Mouse (Mus musculus): ENCODE results near the gene 2300002M23Rik.
A peak's percentile ranks its signal among the peaks of the same experiment; 100 is the strongest.

The 2300002M23Rik gene

DNA sequence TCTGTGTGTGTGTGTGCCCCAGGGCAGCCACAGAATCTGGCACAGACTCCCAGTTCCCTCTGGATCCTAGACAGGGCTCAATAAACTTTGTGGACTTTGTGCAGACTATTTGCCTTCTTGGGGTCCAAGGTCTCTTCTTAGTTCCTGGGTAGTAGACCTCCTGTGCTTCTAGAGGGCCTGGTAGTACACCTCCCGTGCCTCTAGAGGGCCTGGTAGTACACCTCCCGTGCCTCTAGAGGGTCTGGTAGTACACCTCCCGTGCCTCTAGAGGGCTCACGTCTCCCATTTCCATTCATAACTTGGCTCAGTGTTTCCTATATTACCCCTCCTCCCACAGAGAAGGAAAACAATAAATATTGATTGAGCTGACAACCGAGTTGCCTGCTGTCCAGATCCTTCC, 10.4 kb upstream of the 2300002M23Rik start:
- DNase-seq = peak; percentile 53

DNA sequence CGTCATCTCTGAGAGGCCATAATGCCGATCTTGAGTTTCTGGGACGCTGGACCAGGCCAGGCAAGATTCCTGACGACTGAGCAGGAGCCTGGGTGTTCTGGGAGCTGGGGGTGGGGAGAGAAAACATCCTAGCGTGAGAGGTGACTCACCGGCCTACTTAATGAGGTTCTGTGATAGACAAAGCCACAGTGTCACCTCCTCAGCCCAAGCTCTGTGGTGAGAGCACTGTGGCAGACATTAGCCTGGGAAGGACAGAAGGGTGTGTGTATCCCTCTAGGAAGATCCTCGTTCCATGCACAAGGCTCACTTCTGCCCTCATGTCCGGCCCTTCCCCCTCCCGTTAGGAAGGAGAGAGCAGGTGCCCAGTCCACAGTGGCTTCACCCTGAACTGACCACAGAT, 9.9 kb upstream of the 2300002M23Rik start:
- DNase-seq = no peak

DNA sequence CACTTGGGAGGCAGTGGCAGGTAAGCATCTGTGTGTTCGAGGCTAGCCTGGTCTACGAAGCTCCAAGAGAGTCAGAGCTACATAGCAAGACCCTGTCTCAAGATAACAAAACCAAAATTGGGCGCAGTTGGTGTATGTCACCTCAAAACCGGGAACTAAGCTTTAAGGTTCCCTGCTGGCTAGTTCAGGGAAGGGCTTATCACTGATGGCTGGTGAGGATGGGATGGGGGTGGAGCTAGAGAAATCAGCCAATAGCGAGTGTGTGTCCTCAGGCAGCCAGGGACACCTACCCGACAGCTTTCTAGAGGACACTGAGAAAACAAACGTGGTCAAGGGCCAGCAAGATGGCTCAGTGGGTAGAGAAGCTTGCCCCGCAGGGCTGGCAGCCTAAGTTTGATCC, 9.0 kb upstream of the 2300002M23Rik start:
- no peak for DNase-seq

DNA sequence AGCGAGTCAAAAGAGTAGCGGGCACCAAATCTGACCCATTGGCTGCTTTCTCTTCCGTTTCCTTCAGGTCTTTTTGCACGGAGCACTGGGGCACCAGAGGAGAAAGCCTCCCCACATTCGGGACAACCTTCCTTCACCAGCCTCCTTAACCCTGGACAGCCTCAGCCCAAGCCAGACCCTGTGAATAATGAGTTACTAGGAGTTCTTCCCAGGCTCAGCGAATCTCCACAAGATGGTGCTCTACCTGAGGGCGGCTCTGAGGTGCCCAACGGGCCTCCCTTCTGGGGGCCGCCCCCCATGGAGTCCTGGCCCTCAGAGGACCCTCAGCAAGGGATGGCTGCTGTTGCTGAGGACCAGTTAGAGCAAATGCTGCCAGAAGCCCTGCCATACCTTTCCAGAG, 517 bp downstream of the 2300002M23Rik start:
- no peak for DNase-seq

DNA sequence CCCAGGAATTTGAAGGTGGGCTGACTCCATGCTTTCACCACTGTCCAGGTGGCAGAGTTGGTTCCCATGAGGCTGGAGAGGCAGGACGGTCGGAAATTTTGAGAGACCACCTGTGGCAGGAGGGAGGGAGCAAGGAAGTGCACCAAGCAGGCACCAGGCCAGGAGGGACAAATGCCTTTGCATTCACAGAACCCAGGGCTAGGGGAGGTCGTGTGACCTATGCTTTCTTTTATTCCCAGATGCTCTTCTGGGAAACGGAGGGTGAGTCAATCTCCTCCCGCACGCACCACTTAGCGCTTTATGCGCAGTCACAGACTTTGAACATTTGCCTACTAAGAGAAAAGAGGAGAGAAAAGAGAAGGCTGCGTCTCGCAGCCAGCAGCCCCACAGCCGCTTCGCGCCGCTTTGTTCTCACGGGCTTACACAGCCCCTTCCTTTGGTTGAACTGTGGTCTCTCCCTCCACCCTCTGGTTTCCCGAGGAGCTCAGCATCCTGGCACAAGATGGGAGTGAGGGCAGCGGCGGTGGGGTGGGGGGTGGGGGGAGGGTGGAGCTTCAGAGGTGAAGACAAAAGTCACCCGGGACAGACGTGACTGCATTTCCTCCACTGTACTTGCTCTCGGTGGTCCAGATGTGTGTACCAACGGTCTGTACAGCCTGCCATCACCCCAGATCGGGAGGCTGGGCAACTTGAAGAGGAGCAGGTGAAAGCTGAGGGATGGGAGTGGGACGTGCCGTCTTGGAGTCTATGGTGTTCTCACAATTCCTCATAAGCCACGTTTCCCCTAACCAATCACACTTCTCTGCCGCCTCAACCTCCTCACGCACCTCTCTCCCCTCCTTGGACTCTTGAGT, 2.1 kb downstream of the 2300002M23Rik start:
- DNase-seq = no peak

DNA sequence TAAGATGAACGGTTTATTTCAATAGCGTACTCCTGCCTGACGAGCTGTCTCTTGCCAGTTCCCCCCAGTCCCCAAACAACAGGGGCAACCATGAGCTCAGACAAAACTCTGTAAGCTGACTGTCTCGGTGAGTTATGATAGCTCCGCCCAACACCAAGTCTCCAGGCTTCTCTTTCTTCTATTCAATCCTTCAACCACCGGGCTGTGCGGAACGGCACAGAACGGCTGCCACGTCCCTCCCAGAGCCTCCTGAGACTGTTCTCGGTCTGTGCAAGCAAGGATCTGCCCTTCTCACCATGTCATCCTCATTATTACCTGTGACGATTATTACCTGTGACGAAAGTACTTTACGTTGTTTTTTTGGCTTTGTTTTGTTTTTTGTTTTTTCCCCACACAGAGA, 3.6 kb downstream of the 2300002M23Rik start:
- DNase-seq = no peak

DNA sequence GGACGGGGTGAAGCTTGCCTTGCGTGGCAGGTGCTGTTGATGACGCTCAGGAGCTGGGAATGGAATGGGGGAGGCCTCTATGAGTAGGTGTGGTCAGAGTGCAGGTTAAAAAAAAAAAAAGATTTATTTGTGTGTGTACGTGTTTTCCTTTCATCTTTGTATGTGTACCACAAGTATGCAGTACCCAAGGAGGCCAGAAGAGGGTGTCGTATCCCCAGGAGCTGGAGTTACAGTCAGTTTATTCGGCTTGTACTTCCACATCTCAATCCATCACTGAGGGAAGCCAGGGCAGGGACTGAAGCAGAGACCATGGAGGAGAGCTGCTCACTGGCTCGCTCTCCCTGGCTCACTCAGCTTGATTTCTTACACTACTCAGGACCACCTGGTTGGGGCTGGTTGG, 4.2 kb downstream of the 2300002M23Rik start:
- no peak for DNase-seq

DNA sequence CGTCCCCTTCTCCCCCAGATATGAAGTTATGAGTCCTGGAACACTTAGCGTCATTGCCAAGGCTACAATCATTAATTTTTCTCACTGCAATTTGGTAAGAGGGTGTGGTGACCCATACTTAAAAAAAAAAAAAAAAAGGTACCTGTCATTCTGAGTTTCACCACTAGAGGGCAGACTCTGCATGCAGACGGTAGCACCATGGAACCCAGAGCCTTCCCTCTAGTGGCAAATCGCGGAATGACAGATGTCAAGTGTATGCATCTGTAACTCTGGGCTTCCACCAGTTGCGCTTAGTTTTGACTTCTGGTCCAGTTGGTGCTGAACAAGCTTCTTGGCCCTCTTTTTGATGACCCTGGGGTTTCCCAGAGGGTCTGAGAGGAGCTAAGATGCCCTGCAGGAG, 11.0 kb downstream of the 2300002M23Rik start:
- peak; percentile 81 for DNase-seq

DNA sequence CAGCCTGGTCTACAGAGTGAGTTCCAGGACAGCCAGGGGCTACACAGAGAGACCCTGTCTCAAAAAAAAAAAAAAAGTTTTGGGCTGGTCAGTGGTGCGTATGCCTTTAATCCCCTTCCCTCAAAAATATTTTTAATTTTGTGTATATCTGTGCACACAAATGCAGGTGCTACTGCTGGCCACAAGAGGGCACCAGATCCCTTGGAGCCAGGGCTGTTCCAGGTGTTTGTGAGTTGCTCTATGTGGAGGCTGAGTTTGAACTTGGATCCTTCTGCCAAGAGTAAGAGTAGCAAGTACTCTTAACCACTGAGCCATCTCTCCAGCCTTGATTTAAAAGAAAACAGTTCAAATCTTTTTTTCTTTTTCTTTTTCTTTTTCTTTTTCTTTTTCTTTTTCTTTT, 15.7 kb downstream of the 2300002M23Rik start:
- DNase-seq = no peak

DNA sequence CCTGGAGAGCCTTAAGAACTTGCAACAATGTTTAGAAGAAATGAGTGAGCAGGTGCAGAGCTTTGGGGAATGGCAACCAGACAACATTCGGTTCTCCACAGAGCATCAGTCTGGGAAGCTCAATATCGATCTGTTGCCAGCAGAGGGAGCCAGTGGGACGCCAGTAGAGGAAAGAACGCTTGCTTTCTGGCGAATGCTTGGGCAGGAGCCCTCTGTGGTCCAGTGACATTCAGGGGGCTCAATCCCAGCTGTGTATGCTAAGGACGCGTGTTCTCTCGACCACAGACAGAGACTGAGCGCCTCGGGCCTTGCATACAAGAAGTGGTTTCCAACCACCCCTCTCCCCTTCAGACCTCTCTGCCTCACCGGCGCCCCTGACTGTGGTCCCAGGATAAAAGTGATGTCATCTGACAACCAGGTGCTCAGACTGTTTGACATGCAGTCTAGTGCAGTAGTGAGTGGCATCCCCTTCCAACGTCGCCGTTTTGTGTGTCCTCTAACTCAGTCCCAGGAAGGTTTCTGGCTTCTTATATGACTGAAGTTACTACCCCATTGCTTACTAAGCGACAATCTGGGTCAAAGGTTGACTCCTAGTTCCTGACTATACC, 17.2 kb downstream of the 2300002M23Rik start:
- DNase-seq = peak; percentile 90

DNA sequence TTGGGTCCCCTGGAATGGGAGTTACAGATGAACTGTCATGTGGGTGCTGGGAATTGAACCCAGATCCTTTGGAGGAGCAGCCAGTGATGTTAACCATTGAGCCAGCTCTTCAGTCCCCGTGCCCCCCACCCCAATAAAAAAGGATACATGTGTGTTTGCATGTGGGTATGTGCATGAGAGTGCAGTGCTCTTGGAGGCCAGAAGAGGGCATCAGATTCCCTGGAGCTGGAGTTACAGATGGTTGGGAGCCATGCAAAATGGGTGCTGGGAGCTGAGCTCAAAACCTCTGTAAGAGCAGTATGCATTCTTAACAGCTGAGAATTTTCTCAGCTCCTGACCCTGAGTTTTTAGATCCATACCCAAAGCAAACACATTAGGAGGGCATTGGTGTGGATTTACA, 20.0 kb downstream of the 2300002M23Rik start:
- no peak for DNase-seq

DNA sequence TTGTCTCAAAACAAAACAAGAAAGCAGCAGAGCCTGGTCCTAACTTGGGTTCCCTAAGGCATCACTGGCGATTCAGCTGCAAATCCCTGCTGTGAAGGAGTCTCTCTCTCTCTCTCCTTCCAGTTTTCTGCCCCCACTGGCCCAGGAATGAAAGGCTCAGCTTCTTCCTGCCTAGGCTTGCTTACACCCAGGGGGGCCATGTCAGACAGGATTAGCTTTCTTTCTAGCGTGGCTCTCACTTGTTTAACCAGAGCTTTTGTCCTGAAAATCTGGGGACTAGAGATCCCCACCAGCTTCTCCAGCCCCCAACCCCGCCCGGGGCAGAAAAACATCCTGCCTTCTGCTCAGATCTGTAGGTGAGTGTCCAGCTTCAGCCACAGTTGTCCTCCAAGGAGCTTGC, 21.1 kb downstream of the 2300002M23Rik start:
- no peak for DNase-seq

DNA sequence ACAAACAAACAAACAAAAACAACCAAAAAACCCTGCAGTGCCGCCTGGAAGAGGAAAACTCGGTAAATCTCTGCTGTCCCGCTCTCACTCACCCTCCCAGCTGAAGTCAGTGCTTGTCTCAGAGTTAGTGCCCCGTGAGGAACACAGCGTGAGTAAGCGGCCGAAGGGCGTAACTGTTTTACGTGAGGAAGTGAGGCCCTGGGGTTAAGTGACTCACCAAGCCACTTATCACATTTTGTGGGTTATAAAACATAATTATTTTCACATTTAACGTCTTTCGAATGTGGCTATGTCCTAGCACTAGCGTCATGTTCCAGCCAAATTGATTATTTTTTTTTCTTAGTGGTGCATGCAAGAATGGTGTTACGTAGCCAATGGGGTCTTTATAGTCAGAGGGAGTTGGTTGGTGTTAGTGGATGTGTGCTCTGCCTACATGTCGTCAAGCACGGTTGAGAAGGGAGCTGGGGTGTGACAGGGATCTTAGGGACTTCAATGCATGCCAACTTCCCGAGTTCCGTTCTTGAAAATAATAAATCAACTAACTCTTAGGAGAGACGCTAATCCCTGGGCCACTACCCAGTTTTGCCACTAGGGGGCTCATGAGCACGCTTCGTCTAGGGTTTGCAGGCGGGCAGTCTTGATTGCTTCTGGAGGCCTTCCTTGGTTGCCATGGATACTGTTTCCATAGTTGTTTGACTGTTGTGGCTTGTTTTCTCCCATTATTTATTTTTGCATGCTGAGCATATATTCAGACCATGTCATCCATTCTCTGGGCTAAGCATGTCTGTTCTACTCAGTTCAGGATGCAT, 23.4 kb downstream of the 2300002M23Rik start:
- peak; percentile 86 for DNase-seq

DNA sequence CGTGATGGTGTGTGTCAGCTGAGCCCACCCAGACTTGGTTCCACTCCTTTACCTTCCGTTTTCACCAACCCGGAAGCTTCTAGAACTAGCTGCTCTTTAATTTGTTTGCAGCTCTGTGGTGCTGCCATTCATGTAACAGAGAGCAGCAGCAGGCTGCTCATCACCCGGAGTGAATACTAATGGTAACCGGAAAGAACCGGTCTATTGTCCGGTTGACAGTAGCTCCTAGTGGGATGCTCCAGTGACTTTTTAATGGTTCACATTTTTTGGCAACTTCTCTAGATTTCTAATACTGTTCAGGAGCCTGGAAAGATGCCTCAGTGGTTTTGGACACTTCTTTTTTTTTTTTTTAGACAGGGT, 23.9 kb downstream of the 2300002M23Rik start:
- DNase-seq = no peak

DNA sequence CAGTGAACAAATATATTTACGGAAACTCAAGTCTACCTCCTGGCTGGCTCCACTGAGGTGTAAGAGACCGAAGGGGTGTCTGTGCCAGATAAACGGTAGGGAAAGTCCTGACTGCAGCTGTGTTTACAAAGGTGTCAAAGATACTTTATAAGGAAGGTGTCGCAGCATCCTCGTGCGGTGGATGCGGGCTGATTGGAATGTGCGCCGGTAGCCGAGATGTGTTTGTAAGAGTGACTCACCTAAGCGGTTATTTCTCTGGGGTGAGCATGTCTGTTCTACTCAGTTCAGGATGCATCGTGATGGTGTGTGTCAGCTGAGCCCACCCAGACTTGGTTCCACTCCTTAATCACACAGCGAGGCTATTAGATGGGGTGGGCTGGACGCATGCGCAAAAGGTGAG, 24.5 kb downstream of the 2300002M23Rik start:
- DNase-seq = no peak

DNA sequence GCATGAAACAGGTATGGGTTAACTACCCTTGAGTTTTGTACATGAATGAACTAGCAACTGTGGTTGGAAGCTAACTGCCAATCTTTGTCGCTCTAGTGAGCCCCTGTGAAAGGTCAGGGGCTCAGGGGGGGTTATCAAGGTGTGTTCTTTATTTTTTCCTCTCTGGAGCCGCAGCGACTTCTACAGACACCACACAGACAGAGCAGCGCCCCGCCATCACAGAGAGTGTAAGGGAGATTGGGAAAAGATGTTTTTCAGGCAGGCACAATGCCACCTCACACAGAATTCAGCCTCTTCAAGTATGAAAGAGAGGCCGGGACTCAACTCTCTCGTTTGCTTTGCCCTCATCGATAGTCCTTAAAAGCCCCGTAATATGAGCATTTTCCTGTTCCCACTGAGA, 24.9 kb downstream of the 2300002M23Rik start:
- DNase-seq = no peak

DNA sequence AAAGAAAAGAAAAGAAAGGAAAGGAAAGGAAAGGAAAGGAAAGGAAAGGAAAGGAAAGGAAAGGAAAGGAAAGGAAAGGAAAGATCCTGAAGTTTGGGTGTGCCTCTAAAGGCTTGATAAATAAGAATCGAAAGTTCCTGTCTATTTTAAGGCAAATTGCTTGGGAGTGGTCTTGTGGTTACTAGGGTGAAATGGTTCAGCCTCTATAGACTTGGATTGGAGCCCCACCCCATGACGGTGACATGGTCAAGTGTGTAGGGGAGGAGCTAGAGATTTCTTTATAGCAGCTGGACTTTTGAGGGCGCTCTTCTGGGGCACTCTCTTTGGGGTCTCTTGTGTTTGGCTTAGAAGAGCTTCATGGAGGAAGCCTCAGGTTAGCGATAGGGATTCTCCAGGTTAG, 26.5 kb downstream of the 2300002M23Rik start:
- DNase-seq = no peak

DNA sequence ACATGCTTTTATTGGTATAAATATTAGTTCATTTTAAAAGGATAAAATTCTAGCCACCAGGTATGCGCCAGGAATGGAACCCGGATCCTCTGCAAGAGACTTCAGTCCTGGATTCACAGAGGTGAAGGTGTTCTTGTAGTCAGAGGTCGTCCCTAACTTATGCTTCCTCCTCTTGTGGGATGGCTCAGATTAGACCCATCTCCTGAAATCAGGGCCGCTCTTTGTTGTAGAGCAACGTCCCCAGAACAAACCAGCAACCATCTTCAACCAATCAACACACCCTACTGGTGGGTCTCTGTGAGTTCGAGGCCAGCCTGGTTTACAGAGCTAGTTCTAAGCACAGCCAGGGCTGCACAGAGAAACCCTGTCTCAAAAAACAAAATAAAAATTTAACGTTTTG, 27.2 kb downstream of the 2300002M23Rik start:
- DNase-seq = no peak

DNA sequence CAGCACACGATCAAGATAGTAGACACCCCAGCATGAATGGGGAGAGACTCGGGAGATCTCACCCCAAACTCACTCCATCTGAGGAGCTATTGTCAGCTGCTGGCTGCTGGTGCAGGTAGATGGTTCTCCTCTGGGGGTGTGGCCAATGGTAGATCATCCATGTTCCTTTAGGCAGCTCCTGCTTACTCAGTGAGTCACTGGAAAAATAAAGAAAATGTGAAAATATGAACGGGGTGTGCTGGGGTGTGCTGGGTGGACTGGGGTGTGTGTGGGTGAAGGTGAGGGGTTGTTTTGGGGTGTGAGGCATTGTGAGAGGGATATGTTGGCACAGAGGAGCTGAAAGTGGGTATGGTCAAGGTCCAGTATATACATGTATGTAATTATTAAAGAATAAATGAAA, 30.1 kb downstream of the 2300002M23Rik start:
- DNase-seq = no peak

DNA sequence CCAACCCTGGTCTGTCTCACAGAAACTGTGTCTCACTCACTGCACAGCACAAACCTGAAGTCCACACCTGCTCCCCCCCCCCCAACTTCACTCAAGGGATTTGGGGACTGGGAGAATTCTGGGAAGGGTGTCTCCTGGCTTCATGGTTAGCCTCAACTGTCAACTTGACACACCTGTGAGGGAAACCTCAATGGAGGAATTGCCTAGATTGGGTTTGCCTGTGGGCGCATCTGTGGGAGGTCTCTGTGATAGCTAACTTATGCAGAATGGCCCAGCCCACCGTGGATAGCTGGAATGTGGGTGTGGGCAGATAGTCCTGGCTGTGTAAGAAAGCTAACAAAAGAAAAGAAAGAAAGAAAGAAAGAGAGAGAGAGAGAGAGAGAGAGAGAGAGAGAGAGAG, 34.0 kb downstream of the 2300002M23Rik start, which contains the start of gene Sfta2:
Sfta2 (plus strand) TSS at position 301 of the 400 bp plus-strand sequence.
- DNase-seq = no peak

DNA sequence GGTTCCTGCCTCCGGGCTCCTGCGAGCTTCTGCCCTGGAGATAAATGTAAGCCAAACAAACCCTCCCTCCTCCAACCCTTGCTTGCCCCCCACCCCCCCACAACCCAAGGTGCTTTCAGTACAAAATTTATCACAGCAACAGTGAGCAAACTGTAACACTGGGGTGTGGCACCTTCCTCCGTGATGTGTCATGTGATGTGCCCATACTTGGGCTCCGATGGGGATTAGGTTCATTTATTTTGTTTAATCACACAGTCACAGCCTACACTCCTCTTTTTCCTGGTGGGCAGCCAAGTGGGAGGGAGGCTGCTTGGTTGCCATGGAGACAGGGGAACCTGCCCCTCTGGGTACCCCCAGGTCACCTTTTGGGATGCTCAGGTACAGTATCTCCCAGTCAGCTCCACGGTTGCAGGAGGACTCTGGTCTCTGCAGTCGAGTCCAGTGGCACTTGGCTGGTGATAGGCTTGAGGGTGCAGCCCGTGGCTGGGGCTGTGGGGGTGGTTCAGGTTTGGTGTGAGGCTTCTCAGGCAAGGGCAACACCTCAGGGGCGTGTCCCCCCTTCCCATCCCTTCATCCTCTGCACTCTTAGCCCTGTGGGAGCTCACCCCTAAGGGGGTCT, 34.6 kb downstream of the 2300002M23Rik start:
- DNase-seq = no peak

DNA sequence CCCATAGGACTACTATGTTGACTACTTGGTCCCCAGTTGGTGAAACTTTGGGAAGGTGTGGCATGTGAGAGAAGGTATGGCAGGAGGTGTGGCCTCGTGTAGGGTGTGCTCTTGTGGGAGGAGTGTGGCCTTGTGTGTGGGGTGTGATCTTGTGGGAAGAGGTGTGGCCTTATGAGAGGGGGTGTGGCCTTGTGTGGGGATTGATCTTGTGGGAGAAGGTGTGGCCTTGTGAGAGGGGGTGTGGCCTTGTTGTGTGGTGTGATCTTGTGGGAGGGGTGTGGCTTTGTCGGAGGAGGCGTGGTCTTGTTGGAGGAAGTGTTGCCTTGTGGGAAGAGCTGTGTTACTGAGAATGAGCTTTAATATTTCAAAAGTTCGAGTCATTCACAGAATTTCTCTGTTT, 49.9 kb downstream of the 2300002M23Rik start:
- no peak for DNase-seq

Measured in right cerebral cortex, postnatal 14 days (tissue).